Mouse (Mus musculus): ENCODE results near the gene Slc6a3.
A peak's percentile ranks its signal among the peaks of the same experiment; 100 is the strongest.

Slc6a3 gene

GRCm38 (mm10) chr13:73536403-73536821 is at the start of gene Slc6a3:
Gene Slc6a3, plus strand, starts transcription at chr13:73536747.
- no peak for DNase-seq (ENCODE audit: low spot score in 2 of 2)

GRCm38 (mm10) chr13:73488105-73488504 is 48.4 kb upstream of the Slc6a3 start:
- no peak for DNase-seq (ENCODE audit: low spot score in 2 of 2)

DNA sequence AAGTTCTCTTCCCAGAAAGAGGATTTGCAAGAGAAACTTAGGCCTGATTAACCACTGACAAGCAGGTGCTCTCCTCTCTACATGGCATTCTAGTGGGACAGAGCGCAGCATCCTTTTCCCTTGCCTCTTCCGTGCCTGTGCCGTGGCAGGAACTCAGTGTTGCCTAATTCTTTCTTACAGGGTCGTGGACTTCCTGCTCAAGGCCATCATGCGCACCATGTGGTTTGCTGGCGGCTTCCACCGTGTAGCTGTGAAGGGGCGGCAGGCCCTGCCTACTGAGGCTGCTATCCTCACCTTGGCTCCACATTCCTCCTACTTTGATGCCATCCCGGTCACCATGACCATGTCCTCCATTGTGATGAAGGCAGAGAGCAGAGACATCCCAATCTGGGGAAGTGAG is 47.8 kb upstream of the Slc6a3 start:
- no peak for DNase-seq (ENCODE audit: low spot score in 2 of 2)

GRCm38 (mm10) chr13:73489986-73490385 is 46.6 kb upstream of the Slc6a3 start:
- DNase-seq (ENCODE audit: low spot score in 2 of 2) = no peak

DNA sequence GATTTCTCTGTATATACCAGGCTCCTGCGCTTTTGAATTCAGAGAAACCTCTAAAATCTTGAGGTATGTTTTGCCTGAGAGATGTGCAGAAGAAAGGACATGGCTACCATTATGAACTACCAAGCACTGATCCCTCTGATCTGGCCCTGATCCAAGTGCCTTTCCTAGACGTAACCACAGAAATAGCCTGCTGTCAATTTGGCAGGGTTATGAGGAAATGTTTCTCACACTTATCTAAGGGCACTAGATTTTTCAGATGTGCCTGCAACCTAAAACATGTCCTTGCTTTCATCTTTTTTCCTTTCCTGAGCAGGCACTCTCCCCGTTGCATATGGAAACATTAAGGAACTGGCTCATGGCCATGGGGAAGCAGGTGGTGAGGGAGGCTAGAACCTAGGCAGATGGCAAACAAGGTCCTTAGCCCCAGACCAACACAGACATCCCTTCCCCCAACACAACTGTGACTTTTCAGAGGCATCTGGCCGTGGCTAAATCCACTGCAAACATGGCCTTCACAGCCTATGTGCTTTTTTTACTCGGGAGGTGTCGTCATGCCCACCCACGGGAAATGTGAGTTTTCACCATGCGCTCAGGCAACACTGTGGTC is 45.9 kb upstream of the Slc6a3 start:
- peak; percentile 28 to 56 for DNase-seq (ENCODE audit: low spot score in 2 of 2)

DNA sequence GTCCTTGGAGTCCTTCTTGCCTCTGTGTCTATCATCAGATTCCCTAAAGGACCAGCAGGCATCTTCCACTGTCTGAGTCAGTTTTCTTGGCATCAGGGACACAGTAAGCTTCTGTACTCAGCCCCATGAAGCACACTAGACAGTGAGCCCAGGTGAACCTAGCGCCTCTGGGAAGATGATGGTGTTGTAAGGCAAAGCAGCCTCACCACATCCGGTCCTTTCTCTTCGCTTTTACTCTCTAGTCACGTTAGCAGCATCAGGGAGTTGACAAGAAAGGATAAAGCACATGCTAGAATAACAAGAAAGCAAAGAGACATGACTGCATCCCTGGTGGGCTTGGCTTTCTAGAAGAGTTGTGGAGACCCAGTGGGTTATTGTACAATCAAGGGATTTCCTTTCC is 43.4 kb upstream of the Slc6a3 start:
- no peak for DNase-seq (ENCODE audit: low spot score in 2 of 2)

DNA sequence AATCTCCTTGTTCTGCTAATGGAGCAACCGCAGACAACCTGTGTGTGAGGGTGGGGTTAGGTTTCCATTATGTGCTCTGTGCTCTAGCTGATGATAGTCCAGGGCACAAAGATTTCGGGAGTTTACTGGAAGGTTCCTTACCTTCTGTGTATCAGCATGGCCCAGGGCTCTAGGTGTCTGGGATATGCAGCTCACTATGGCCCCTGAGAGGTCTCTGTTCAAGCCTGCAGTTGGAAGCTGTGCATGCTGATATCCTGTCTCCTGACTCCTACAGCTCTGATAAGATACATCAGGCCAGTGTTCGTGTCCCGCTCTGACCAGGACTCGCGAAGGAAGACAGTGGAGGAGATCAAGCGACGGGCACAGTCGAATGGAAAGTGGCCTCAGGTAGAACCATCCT is 42.0 kb upstream of the Slc6a3 start:
- no peak for DNase-seq (ENCODE audit: low spot score in 2 of 2)

DNA sequence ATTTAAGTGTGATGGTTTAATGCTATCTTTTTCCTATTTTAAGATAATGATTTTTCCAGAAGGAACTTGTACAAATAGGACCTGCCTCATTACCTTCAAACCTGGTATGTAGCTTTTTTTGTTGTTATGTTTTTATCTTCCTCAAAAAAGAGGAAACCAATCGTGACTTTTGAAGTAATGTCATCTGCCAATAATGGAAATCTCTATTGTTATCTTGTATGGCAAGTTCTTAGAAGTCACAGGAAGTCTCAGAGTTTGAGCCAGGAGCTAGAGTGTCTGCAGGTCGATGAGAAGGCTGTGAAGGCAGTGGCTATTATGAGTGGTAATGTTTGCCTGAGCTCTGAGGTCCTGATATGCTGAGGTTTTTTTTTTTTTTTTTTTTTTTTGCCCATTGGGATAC is 40.4 kb upstream of the Slc6a3 start:
- no peak for DNase-seq (ENCODE audit: low spot score in 2 of 2)

DNA sequence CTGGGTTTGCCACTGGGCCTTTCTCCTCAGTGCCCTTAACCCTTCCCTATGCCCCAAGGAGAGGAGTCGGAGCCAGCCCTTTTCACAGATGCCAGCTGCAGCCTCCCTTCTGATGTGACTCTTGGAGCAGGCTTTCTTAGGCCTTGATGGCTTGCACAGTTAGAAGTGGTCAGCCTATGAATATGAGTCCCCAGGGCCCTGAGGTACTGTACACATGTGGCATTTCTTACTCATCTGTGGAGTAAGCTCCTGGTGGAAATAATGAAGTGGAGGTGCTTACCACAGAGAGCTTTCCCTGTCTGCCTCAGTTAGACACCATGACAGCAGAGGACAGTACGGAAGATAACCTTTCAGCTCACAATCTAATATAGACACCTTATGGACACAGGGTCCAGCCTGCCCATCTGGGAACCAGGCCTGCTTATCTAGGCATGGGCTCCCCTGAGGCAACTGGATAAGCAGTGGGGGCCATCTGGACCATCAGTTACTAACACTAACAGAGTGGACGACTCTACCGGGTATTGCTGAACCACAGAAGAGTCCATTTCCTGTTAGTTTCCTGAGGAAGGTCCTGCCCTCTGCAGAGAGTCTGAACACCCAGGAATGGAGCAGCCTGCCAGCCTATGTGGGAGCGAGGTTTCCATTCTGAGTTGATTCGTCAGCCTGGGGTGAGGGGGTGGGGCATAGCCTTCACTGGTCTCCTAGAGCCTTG is 36.5 kb upstream of the Slc6a3 start:
- DNase-seq (ENCODE audit: low spot score in 2 of 2) = no peak

DNA sequence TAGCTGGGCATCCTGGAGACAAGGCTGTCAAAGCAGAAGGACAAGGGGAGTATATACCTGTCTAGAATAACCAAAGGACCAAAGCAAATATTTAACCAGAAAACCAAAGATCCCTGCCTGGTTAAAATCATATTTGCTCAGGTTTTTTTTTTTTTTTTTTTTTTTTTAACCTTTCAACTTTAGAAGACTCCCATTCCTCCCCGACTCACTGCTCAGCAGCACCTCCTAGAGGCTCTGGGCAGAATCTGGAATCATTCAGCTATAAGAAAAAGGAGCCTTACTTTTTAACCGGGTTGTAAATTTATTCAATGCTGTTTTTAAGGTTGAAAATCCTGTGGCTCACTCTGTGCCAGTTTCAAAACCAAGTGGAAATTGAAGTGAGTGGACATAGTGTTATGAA is 33.8 kb upstream of the Slc6a3 start:
- DNase-seq (ENCODE audit: low spot score in 2 of 2) = no peak

DNA sequence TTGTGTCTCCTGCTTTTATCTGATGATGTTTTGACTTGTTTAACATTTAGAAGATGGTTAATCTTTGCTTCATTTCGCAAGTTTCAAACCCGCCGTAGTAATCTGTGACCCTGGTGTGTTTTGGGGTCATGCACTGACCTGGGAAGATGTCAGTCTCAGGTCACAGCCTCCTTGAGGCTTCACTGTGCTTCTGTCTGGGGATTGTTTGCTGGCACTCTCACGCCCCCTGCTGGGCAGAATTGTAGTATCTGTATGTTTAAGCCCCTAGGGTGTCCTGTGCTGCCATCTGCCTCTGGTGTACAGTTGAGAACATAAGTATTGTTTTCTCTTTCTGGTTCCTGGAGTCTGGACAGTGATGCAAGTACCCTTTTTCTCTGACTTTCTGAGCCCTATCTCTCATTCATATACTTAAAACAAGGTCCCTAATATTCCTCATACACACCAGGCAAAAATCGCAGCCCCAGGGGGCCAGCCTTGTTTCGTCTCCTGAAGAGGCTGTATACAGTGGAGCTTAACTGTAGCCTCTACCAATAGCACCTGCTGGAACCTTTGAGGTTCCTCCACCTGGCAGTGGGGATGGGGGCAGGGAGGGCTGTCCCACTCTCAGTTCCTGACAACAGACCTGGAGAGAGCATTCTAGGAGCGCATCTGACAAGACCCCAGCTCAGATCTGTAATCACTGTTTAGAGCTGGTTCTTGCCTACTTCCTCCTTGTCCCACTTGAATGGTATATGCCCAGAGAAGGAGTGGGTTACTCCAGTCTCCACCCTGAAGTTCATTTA is 30.7 kb upstream of the Slc6a3 start:
- peak; percentile 84 to 88 for DNase-seq (ENCODE audit: low spot score in 2 of 2)

GRCm38 (mm10) chr13:73508817-73509550 is 27.6 kb upstream of the Slc6a3 start:
- no peak for DNase-seq (ENCODE audit: low spot score in 2 of 2)

GRCm38 (mm10) chr13:73509869-73510268 is 26.7 kb upstream of the Slc6a3 start:
- DNase-seq (ENCODE audit: low spot score in 2 of 2) = no peak

DNA sequence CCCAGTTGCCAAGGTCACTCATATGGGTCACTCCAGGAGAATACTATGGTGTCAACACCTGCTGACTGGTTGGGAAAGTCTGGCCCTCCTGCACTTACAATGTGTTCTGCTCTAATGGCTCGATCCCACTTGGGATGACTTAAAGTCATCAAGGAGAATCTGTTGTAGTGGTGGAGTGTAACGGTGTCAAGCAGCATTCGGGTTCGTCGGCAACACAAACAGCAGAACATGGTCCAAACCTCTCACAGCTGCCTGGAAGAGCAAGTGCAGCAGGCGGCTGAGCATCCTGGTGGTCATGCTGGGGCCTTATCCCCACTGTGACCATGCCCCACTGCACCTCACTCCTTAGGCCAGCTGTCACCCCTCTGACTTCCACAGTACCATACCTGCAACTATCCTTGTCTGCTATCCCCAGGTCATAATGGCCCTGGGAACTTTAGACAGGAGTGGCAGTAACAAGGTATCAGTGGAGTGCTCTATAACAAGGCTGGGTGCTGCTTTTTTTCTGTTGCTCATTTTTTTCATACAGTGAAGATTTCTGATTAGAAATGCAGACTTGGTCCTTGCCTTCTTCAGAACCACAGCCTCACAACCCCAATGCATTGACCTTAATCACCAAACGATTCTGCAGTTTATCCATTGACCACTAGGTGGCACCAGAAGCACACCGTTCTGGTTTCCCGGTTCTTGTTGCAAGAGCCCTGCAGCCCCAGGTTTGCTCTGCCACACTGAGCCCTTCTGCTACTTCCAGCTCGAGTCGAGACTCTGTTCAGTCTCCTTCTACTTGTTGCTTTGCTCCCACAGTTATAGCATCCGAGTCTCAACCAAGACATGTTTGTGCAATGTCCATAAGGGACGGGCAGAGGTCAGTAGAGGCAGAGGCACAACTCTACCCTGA is 23.5 kb upstream of the Slc6a3 start:
- peak; percentile 74 to 87 for DNase-seq (ENCODE audit: low spot score in 2 of 2)

DNA sequence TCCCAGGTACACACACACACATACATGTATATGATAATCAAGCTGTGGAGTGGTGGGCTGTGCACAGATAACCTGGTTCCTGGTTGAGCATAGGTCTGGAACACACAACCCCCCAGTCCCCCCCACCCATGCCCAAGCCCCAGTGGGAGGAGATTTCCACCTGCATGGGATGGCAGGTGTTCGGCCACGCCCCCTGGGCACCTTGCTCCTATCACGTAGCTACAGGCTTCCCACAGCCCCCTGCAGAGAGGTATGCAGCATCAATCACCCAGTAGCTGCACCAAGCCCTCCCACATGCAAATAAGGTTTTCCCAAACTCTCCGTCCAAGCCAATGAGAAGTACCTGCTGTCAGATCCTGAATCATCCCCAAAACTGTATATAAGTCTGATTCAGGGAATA is 19.7 kb upstream of the Slc6a3 start:
- DNase-seq (ENCODE audit: low spot score in 2 of 2) = no peak

DNA sequence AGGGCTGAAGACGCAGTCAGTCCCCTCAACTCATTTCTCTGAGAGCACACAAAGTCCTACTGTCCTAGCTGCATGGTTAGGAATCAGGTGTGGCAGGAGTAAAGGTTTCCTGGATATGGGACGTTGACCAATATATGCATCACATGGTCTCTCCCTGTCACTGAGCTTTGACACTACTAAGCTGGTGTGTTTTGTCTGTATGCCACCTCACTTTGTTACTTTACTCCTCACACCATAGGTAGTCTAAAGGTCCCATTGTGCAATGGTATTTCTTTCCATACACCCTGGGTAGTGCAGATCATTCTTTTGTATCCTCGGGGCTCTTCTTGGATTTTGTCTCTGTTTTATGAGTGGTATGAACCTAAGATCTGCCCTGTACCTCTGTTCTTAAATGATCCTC is 2.8 kb upstream of the Slc6a3 start:
- no peak for DNase-seq (ENCODE audit: low spot score in 2 of 2)

- DNase-seq (ENCODE audit: low spot score in 2 of 2) = no peak
Observed at GRCm38 (mm10) chr13:73535287-73535686, 1.3 kb upstream of the Slc6a3 start.

- DNase-seq (ENCODE audit: low spot score in 2 of 2) = no peak
Observed at GRCm38 (mm10) chr13:73536824-73537223, 277 bp downstream of the Slc6a3 start.

DNA sequence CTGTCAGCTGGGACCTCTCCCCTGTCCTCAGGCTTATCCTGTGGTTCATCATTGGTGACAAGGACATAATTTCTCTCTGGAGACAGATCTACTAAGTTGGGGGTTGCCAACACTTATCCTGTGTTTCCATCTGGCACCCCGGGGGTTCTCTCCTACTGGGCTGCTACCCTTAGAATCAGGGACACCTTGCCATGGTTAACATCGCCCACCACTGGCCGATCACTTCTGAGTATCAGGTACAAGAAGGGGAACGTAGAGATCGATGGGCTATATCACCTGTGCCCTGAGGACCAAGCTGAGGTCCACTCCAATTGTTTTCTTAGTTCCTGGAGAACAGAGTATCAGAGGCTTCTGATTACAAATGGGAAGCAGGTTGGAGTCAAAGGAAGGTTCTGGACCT is 27.7 kb downstream of the Slc6a3 start:
- no peak for DNase-seq (ENCODE audit: low spot score in 2 of 2)

- no peak for DNase-seq (ENCODE audit: low spot score in 2 of 2)
Observed at GRCm38 (mm10) chr13:73575051-73575450, 38.5 kb downstream of the Slc6a3 start.

GRCm38 (mm10) chr13:73577277-73577676 is 40.7 kb downstream of the Slc6a3 start:
- DNase-seq (ENCODE audit: low spot score in 2 of 2) = no peak

All from frontal cortex, postnatal 36 days (tissue).